Mouse (Mus musculus) liver, adult 2 months (tissue): ENCODE measurements at regions not wholly inside any gene's neighbourhood (a gene's known extent, or its start where the extent isn't known, plus 50 kb on each side); places are given as distances from the start of the nearest gene placed in this dataset.

Experiments
- CTCF ChIP-seq: fragments of 200-500 bp; IDR thresholded peaks from 2 replicates; pipeline ENCODE4 v1.5.1; 2011; ENCODE audit warnings: low read depth, low read length, control low read depth
- POLR2A ChIP-seq: fragments of 200-500 bp; IDR thresholded peaks from 2 replicates; pipeline ENCODE4 v1.6.1; 2011; ENCODE audit warnings: low read length, control low read depth; ENCODE audit not compliant: insufficient read depth; ENCODE audit errors: extremely low read depth

DNA sequence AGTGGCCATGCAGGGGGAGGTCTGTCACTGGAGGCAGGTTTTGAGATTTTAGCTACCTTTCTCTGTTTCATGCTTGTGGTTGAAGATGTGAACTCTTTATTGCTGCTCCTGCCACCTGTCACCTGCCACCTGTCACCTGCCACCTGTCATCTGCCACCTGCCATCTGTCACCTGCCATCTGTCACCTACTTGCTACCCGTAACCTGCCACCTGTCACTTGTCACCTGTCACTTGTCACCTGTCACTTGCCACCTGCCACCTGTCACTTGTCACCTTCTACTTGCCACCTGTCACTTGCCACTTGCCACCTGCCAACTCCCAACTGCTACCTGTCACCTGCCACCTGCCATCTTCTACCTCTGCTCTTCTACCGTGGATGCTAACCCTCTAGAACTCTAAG lies 581.2 kb upstream of the Fam19a5 start:
- no peak for TF ChIP-seq CTCF
- no peak for TF ChIP-seq POLR2A
